Mouse (Mus musculus): ENCODE measurements around the gene Atp6v0d1.
A peak's percentile ranks its signal among the peaks of the same experiment; 100 is the strongest.
"Not testable (repeated sequence)": the region's sequence is repeated elsewhere in the genome, so short reads cannot be mapped to it uniquely, and the experiment has no call there.

The Atp6v0d1 gene

DNA sequence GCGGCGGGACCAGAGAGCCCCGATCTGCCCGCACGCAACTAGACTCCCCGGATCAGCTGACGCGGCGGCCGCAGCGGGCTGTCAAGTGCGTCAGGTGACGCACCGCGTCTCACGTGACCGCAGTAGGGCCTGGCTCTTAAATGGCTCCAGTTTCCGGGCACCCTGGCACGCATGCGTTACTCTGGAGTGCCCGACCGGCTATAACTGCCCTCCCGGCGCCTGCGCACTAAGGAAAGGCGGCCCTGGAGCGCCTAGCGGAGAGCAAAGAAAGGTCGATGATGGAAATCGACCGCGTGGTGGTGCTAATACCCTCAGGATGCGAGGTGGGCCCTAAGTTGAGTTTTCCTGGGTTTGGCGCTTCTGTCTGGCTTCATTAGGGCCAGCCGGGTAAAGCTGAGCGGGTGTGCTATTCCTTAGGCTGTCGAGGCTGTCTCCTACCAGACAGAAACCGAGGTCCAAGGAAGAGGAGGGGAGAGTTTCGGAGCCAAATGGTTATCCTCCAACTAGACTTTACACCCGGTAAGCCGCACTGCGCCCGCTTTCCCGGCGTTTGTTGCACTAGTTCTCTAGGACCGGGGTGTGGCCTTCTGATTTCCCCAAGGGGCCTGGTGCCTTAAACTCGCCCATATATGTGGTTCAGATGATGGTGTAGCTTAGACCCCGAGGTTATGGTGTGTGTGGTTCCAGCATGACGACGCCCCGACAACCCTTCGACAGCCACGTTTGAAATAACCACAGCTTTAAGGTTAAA, at the start of gene Atp6v0d1:
Atp6v0d1 (minus strand) TSS at position 96 of the 751 bp plus-strand sequence.
- DNase-seq (ENCODE audit: low read depth, low spot score), result peak; percentile 100

- peak; percentile 71 for DNase-seq (ENCODE audit: low read depth, low spot score)
Measured at GRCm38 (mm10) chr8:105613830-105614511, 48.1 kb upstream of the Atp6v0d1 start.

GRCm38 (mm10) chr8:105613037-105613436, 47.2 kb upstream of the Atp6v0d1 start:
- DNase-seq (ENCODE audit: low read depth, low spot score), result no peak

DNA sequence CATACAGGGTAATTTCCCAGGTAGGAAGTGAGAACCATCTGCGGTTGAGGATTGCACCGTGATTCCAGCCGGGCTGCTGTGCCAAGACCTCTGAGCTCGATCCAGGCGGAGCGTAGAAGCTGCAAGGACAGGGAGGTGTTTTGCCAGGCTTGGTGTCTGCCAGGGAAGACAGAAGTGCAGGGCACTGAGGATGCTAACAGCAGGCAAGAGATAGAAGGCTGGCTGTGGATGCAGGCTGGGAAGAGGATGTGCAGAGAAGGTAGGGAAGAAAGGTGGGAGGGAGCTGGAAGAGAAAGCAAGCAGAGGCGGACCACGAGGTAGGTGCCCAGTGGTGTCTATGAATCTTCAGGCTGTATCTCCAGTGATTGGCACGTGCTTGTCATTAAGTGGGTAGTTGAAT, 46.0 kb upstream of the Atp6v0d1 start:
- DNase-seq (ENCODE audit: low read depth, low spot score), result no peak

DNA sequence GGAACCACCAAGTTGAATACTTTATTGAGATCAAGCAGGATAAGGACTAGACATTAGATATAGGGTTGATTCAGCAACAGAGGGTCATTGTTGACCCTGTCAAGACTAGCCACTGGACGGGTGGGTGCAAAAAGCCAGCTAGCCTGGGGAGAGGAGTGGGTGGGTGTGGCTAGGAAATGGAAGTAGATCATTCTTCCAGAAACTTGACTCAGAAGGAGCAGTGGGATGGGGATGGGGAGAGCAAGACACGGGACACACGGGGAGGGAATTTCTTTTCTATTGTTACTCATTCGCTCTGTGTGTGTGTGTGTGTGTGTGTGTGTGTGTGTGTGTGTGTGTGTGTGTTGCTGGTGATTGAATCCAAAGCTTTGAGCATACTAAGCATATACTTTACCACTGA, 43.9 kb upstream of the Atp6v0d1 start:
- no peak for DNase-seq (ENCODE audit: low read depth, low spot score)

GRCm38 (mm10) chr8:105609355-105609754, 43.5 kb upstream of the Atp6v0d1 start:
- no peak for DNase-seq (ENCODE audit: low read depth, low spot score)

DNA sequence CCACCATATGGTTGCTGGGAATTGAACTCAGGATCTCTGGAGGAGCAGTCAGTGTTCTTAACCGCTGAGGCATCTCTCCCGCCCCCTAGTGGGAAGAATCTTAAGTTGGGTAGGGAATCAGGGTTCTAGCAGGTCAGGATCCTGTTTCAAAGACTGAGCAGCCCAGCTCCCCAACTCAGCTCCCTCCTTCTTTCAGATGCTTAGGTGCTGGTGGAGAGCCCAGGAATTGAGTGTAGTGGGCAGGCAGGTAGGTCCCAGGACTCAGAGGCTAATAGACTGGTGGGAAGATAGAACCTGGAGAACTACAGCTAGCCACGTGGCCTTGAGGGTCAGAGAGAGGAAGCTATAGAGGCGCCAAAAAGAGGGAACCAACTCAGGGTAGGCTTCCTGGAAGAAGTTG, 41.8 kb upstream of the Atp6v0d1 start:
- DNase-seq (ENCODE audit: low read depth, low spot score), result peak; percentile 88

- no peak for DNase-seq (ENCODE audit: low read depth, low spot score)
Measured at GRCm38 (mm10) chr8:105607062-105607461, 41.2 kb upstream of the Atp6v0d1 start.

DNA sequence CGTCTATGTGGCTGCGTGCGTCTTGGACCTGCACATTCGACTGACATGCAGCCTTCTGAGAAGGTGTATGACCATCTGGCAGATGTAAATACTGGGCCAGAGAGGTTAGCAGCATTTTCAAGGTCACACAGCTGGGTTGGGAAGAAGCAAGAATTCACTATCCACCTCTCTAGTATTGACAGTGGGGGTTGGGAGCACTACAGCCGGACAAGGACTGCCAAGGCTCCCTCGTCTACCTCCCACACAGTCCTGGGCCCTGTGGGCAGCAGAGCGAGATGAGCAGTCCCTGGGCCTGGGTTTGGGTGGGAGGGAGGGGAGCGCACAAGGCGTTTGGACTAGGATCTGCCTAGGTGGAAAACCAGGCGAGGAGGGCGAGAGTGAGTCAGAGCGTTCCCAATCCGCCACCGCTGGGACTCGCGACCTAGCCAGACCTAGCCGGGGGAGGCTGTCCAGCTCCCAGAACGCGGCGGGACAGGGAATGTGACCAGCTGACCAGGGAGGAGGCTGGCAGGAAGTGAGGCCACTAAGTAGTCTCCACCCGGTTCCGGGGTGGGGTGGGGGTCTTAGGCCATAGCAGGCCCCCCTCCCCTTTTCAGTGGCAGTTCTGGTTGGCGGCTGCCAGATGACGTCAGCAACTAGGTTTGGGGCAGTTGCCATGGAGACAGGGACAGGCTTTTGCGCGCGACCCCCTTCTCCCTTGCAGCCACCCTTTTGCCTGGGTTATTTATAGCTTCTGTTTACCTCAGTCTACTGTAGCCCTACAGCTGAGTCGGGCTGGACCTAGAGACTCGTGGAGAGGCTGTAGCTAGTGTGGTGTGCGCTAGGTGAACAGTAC, 40.6 kb upstream of the Atp6v0d1 start:
- peak; percentile 70 for DNase-seq (ENCODE audit: low read depth, low spot score)

GRCm38 (mm10) chr8:105605491-105606188, 39.8 kb upstream of the Atp6v0d1 start:
- DNase-seq (ENCODE audit: low read depth, low spot score), result peak; percentile 71

DNA sequence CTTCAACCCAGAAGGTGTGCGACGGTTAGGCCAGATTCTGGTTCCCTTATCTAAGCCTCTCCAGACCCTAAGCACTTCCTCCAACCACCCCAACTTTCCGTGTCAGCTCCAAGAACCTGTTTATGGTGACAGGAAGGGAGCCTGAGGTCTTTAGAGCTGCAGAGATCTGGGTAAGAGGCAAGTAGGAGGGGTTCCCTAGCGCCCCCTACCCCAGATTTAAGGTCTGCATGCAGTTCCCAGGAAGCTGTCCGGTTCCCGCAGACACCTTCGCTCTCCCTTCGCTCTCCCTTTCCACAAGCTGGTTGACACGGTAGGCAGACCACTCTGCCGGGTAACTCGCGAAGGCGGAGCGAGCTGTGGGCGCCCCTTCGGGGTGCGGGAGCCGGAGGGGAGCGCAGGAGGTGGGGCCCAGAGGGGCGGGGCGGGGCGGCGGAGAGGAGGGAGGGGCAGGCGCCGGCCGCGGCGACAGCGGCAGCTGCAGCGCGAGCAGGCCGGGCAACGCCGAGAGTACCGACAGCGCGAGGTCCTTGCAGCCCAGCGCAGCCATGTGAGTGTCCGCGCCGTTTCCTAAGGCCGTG, 39.0 kb upstream of the Atp6v0d1 start, which contains the start of gene Ripor1:
Ripor1 (plus strand) TSS at position 452 of the 578 bp plus-strand sequence.
- peak; percentile 84 for DNase-seq (ENCODE audit: low read depth, low spot score)

DNA sequence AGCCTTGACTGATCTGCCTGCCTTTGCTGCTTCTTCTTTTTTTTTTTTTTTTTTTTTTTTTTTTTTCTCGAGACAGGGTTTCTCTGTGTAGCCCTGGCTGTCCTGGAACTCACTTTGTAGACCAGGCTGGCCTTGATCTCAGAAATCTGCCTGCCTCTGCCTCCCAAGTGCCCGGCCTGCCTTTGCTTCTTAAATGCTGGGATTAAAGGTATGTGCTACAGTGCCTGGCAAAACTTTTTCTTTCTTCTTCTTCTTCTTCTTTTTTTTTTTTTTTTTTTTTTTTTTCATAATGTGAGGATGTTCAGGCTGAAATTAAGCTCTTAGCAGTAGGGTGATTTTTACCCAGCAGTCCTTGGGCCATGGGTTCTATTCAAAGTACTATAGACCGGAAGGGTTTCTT, 36.7 kb upstream of the Atp6v0d1 start:
- DNase-seq (ENCODE audit: low read depth, low spot score), result not testable (repeated sequence)

GRCm38 (mm10) chr8:105601301-105601700, 35.5 kb upstream of the Atp6v0d1 start:
- no peak for DNase-seq (ENCODE audit: low read depth, low spot score)

GRCm38 (mm10) chr8:105598777-105599176, 32.9 kb upstream of the Atp6v0d1 start:
- peak; percentile 60 for DNase-seq (ENCODE audit: low read depth, low spot score)

- DNase-seq (ENCODE audit: low read depth, low spot score), result peak; percentile 93
Measured at GRCm38 (mm10) chr8:105596362-105597034, 30.7 kb upstream of the Atp6v0d1 start.

- no peak for DNase-seq (ENCODE audit: low read depth, low spot score)
Measured at GRCm38 (mm10) chr8:105594451-105595242, 28.8 kb upstream of the Atp6v0d1 start.

DNA sequence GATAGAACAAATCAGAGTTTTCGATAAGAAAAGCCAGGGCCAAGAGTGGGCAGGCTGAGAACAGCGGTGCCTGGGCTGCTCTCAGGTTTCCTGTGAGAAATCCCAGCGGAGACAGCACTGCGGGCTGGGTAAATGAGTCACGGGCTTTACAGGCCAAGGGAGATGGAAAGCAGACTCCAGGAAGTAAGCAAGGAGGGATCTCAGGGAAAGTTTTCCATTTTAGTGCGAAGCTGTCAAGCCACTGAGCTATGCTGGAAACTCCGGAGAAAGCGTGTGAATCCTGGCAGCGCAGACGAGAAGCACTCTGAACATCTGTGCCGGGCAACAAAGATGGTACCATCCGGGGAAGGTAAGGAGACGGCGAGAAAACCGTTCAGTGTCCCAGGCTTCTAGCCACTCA, 28.0 kb upstream of the Atp6v0d1 start:
- DNase-seq (ENCODE audit: low read depth, low spot score), result no peak

GRCm38 (mm10) chr8:105592431-105592830, 26.6 kb upstream of the Atp6v0d1 start:
- DNase-seq (ENCODE audit: low read depth, low spot score), result no peak

DNA sequence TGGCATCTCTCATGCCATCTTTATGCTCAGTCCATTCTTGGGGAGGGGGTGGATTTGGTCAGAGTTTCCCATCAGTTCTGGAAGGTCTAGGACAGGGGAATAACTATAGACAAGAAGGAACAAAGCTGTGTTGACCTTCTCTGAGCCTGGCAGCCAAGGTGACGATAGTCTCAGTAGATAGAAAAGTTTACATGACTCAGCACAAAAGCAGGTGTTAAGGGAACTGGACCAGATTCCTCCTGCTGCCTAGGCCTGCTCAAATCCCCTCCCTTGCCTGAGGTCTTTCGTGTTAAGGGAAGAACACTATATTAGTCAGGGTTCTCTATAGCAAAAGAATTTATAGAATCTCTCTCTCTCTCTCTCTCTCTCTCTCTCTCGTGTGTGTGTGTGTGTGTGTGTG, 13.9 kb upstream of the Atp6v0d1 start:
- peak; percentile 55 for DNase-seq (ENCODE audit: low read depth, low spot score)

- no peak for DNase-seq (ENCODE audit: low read depth, low spot score)
Measured at GRCm38 (mm10) chr8:105575538-105575937, 9.7 kb upstream of the Atp6v0d1 start.
